Mouse (Mus musculus) T-helper 1 cell (primary cell): Measurements from ENCODE around the gene Mapk9.

ENCODE experiments used
- in situ Hi-C: fragments of 300-600 bp; cut with MboI, MseI; formaldehyde crosslinking; loops from one replicate; pipeline ENCODE4 v1.15.1; 2025; ENCODE audit warnings: high pct_unique_total_duplicates

The Mapk9 gene

DNA sequence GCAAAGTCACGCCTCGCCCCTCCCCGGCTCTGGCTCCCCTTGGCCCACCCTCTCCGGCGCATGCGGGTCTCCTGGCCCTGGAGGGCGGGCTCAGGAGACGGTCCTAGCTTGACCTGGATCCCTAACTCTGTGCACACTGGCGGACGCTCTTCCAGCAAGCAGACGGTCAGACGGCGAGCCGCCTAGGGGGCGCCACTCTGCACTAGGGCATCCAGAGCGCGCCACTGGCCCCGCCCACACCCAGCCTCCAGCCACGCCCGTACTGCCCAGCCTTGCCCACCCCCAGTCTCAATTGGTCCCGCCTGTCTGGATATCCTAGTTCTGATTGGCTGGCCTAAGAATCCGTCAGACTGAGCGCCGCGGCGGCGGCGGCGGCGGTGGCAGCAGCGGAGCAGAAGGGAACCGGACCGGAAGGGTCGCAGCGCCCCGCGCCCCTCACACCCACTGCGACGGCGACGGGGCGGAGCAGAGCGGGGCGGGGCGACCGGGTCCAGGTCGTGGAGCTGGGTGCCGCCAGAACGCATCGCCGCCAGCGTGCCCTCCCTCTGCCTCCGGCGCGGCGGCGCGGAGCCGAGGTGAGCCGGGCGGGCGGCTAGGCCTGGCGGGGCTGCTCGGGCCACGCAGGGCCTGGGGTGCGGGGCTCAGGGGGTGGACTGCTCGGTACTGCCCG lies at the start of gene Mapk9:
Mapk9 (plus strand) TSS at position 351 of the 670 bp plus-strand sequence.
- in situ Hi-C loops: no loop called here

DNA sequence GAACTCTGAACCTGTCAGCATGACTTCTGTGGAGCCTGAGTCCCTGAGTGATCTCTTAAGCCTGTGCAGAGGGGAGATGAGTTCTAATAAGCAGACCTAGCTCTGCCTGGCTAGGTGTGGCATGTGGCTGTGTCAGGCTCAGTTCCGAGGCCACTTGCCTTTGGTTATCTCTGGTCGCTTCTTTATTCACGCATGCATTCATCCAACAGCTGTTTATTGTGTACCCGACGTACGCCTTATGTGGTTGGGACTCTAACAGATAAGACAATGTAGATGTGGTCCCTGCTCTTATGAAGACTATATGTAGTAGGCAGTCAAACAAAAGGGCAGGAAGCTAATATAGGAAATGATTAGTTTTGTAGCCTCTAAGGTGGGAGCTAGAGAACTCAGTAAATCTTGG lies 47.6 kb upstream of the Mapk9 start:
- in situ Hi-C loops: no loop called here

DNA sequence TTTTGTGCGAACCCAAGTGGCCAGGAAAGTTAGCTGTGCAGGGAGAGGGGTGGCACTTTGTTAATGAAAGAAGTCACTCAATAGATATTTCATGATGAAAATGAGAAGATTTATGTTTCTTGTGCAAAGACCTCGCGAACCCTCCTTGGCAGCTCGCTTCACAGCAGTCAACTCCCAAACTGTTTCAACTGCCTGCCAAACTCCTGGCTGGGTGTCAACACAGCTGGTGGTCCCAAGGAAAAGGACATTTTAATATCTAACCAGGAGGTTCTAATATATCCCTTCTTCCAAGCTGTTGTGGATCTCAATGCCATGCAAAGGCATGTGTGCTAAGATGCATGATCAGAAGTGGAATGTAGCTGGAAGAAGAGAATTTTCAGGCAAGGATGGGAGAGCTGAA lies 45.0 kb upstream of the Mapk9 start:
- in situ Hi-C loops: loop anchor here (25.0 kb wide), 1 partner anchor 1761 kb away; no protein-coding TSS in a partner anchor

DNA sequence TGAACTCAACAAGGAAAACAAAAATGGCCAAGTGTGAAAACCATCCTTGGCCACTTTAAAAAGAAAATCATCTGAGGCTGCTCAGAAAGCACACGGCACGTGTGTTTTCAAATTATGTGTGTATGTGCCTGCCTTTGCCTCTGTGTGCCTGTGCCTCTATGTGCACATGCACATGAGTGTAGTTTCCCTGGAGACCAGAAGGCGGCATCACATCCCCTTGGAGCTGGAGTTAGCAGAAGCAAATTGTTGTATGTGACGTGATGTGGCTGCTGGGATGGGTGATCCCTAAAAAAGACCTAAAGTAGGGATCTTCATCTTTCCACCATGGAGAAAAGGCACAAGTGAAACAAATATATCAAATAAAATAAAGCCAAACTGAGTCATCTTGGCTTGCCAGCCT lies 42.8 kb upstream of the Mapk9 start:
- in situ Hi-C loops: loop anchor here (25.0 kb wide), 1 partner anchor 1758 kb away; no protein-coding TSS in a partner anchor

DNA sequence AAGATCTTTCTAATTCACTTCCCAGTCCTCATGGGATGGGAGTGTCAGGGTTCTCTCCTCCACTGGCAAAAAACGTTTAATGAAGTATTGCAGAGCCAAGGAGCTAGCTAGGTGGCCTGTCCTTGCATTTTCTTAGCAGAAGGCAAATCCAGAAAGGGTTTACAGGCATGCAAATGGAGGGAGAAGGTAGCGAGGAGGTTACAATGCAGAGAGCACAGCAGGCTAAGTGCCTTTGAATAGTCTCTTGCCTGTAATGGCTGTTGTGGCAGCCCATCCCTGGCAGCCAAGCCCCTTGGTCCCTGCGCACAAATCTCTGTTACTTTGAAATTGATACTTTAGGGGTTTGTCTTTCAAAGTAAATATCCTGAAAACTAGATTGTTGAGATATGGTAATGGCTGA lies 40.3 kb upstream of the Mapk9 start:
- in situ Hi-C loops: loop anchor here (25.0 kb wide), 1 partner anchor 1756 kb away; no protein-coding TSS in a partner anchor

DNA sequence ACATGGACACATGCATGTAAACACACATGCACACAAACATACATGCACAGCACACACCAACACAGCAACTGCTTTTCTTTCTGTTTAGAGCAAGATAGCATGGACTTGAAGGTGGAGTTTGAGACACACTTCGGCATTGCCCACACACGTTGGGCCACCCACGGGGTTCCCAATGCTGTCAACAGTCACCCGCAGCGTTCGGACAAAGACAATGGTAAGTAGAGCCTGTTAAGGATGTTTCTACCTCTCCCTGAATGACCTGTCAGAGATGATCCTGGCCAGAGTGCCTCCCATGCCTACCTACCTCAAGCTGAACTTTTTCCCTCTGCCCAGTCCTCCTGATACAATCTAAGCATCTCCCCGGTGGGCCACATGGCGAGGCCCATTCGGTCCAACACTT lies 37.6 kb upstream of the Mapk9 start:
- in situ Hi-C loops: loop anchor here (25.0 kb wide), 1 partner anchor 1753 kb away; no protein-coding TSS in a partner anchor

DNA sequence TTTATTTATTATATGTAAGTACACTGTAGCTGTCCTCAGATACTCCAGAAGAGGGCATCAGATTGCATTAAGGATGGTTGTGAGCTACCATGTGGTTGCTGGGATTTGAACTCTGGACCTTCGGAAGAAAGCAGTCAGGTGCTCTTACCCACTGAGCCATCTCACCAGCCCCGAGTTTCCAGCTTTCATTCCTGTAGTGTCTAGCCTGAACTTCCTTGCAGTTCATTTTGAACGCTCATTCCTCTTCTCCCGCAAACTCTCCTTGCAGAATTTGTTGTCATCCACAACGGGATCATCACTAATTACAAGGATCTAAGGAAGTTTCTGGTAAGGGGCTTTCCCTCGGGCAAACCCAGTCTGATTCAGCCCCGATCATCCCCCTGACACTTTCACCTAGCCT lies 35.9 kb upstream of the Mapk9 start:
- in situ Hi-C loops: loop anchor here (25.0 kb wide), 1 partner anchor 1752 kb away; no protein-coding TSS in a partner anchor

DNA sequence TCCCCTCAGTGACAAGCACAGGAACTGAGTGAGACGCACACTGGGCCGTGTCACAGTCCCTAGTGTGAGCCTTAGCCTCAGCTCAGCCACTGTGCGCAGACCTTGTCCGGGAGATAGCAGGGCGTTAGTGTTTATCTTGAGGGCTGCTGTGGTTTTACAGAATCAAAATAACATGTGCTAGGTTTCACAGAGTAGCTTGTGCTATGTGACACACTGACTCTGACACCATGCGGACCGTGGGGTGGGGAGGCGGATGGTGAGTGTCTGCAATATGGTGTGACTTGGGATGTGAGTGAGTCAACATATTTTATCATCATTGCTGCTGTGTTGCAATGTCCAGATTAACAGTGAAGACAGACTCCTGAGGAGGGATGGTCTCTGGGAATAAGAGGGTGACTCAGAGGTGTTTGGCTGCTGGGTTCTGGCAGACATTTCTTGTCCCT lies 35.4 kb upstream of the Mapk9 start:
- in situ Hi-C loops: loop anchor here (25.0 kb wide), 1 partner anchor 1751 kb away; no protein-coding TSS in a partner anchor

DNA sequence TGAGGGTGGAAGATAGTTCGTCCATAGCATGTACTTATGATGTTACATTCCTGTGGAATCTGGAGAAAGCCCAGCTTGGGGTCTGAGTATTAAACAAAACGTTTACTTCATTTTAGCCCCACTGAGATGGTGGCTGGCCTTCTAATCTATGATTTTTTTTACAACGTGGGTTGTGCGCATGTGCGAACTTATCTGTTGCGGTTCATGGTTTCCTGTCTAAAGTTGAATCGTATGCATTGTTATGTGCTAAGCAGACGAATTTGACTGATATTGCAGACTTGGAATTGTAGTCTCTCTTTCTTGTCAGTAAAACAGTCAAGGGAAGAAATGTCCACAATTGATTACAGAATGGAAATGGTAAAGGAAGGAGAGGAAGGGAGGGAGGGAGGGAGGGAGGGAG lies 34.7 kb upstream of the Mapk9 start:
- in situ Hi-C loops: loop anchor here (25.0 kb wide), 1 partner anchor 1750 kb away; no protein-coding TSS in a partner anchor

DNA sequence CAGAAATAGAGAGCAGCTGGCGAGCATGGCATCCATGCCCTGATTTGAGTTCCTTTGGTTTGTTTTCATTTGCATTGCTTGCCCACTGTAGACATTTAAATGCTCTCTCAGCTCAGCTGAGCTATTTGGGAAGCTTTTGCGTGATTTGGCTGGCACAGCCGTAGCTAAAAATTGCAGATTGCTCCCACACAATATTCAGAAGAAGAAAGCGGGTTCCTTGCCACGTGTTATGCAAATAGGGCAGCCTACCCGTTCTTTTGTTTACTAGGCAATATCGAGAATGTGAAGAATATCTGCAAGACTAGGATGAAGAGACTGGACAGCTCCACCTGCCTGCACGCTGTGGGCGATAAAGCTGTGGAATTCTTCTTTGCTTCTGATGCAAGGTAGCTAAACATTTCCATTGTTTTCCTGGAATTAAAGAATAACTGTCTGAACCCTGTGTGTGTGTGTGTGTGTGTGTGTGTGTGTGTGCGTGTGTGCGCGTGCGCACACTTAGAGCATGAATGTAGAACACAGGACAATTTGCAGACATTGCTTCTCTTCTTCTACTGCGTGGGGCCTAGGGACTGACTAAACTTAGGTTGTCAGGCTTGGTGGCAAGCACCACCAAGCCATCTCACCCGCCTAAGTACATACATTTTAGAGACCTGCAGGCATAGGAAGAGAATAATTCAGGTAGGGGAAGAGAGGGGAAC lies 27.5 kb upstream of the Mapk9 start:
- in situ Hi-C loops: loop anchor here (25.0 kb wide), 1 partner anchor 1743 kb away; no protein-coding TSS in a partner anchor

DNA sequence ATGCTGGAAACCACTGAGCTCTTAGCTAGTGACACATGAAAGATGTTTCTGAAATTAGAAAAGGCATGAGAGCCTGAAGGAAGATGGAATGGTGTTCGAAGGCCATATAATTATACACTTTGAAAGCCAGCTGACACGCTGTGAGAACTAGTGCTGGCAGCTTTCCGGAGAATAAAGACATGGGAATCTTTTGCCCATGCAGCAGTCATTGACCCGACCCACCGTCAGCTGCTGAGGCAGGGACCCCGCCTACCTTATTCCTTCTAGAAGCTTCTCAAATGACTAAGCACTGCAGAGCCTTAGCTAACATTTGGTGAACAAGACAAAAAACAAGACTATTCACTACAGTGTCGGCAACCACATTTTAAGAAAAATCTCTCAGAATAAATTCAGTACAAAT lies 26.9 kb upstream of the Mapk9 start:
- in situ Hi-C loops: loop anchor here (25.0 kb wide), 1 partner anchor 1743 kb away; no protein-coding TSS in a partner anchor

DNA sequence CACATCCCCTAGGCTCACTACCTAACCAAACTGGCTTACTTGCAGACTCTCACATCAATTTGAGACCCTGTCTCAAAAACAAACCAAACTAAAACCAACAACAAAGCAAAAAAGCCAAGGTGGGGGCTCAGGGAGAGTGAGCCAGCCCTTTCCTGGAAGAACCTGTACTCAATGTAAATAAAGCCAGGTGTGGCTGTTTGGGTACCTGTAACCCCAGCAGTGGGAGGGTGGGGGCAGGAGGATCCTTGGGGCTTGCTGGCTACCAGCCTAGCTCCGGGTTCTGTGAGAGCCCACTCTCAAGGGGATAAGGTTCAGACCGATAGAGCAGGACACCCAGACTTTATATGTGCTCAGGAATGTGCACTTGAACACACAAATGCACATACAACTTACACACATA lies 25.6 kb upstream of the Mapk9 start:
- in situ Hi-C loops: loop anchor here (25.0 kb wide), 1 partner anchor 1741 kb away; no protein-coding TSS in a partner anchor

DNA sequence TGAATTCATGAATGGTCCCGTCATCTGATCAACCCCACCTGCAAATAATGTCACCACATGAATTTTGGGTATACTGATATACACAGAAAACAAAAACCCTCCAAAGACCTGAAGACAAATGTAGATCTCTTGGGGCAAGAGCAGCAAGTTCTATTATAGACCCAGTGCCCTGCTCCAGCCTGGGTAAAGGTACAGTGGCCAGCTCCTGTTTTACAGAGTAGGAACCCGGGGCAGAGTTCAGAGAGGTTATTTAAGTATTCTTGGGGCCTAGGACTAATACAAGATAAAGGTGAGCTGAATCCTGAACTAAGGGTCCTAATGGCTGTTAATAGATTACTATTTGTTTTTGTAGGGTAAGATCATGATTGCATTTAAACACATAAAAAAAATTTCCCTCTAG lies 25.0 kb upstream of the Mapk9 start:
- in situ Hi-C loops: loop anchor here (25.0 kb wide), 1 partner anchor 1741 kb away; no protein-coding TSS in a partner anchor

DNA sequence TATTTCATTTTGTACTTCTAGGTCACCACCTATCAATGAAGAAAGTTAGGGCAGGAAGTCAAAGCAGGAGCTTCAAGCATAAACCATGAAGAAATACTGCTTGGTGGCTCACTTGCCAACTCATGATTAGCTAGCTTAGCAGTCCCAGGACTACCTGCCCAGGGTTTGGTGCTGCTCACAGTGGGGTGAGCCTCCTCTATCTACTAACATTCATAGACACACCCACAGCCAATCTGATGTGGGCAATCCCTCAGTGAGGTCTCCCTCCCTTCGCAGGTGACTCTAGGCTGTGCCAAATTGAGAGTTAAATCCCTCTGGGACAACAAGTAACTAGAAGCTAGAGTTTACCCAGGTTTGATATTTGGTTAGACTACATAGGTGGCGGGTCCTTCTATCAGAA lies 24.2 kb upstream of the Mapk9 start:
- in situ Hi-C loops: loop anchor here (25.0 kb wide), 1 partner anchor 1740 kb away; no protein-coding TSS in a partner anchor

DNA sequence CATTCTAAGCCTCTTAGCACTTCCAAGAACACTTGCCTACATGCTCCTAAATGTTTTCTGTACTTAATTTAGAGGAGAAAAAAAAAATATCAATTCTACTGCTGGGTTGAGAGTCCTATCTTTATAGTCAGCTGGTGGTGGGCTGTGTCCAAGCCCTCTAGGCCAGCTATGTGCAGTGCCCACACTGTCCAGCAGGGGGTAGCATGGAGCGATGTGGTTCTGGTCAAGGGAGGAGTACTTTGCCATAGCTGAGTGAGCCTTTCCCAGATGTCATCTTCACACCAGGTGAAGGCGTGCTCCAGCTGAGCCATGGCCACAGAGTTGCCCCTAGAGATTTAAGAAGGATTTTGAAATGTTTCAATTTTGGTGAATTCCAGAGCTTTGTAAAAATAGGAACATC lies 21.7 kb upstream of the Mapk9 start:
- in situ Hi-C loops: loop anchor here (25.0 kb wide), 1 partner anchor 1737 kb away; no protein-coding TSS in a partner anchor

DNA sequence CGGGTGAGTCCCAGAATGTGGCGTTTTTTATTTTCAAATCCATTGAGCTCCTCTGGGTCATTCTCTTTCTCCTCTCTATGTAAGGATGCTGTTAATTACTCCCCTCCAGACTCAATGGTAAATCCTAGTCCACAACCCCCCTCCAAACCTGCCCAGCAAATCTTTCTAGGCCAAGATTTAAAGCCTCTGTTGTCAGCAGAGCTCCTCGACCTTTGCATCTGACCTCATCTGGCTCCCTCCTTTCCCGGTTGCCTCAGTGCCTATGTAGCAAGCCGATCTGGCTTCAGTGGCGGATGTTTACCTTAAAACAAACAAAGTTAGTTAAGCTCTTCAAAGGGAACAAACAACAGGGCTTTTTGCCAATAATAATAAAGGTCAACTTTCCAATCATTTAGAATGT lies 19.3 kb upstream of the Mapk9 start:
- in situ Hi-C loops: no loop called here

DNA sequence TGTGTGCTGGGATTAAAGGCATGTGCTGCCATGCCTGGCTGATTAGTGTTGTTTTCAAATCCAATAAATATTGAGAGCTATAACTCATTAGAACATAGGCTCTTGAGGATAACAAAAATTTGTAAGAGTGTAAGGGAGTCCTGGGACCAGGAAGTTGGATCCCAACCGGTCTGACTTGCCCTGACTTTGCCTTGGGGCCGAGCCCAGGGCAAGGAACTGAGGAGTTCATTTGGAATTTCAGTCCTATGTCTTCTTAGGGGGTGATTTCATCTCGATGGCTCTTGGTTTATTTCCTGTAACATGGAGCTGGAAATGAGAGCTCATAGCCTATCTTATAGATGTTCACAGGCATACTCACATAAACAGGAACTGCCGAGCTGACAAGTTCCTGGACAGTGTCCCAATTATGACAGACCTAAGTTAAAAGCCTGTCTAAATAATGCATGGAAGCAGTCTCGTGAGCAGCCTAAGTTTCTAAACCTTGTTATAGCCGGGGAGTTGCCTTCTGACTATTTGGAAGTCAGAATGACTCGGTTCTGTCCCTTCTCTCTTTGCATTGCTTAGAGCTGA lies 17.3 kb upstream of the Mapk9 start:
- in situ Hi-C loops: no loop called here

DNA sequence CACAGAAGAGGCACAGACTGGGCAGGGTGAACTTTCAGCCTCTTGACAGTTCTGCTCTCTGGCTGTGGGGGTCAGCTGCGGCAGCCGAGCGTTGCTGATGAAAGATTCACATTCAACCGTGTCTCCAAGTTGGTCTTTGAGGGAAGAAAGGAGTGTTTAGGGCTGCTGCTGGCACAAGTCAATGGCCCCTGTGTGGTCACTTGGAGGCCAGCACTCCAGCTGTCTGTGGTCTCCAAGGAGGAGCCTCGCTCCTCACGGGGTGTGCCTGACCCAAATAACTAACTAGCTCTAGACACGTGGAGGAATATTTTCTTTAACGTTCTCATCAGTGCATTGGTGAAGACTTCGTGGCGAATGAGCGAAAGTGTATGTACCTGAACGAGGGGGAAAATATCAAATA lies 14.6 kb upstream of the Mapk9 start:
- in situ Hi-C loops: no loop called here

DNA sequence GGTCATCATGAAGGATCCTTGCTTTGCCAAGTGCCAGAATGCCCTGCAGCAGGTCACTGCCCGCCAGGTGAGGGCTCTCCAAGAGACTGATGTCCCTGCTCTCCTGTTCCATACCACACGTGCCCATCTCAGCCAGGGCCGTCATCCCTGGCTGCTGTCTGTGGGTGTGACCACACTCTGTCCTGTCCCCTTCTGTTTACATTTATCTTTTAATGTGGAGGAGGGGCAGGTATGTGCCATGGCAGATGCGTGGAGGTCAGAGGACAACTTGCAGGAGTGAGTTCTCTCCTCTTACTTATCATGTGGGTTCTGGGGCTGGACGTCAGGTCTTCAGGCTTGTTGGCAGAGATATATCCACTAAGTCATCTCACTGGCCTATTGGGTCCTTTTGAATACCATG lies 13.6 kb upstream of the Mapk9 start:
- in situ Hi-C loops: no loop called here

DNA sequence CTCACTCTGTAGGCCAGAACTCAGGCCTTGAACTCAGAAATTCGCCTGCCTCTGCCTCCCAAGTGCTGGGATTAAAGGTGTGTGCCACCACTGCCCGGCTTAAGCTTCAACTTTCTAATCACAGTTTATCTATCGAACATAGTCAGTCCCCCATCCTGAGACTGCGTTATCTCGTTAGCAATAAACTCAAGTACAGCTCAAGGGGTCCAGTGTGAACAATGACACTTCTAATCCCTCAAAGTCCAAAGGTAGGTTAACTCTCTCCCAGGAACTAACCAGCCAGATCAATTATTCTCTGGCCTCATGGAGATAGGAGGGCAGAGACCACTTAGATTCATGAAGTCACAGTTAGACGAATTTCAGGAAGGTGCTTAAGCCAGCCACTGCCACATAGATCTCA lies 12.3 kb upstream of the Mapk9 start:
- in situ Hi-C loops: no loop called here

DNA sequence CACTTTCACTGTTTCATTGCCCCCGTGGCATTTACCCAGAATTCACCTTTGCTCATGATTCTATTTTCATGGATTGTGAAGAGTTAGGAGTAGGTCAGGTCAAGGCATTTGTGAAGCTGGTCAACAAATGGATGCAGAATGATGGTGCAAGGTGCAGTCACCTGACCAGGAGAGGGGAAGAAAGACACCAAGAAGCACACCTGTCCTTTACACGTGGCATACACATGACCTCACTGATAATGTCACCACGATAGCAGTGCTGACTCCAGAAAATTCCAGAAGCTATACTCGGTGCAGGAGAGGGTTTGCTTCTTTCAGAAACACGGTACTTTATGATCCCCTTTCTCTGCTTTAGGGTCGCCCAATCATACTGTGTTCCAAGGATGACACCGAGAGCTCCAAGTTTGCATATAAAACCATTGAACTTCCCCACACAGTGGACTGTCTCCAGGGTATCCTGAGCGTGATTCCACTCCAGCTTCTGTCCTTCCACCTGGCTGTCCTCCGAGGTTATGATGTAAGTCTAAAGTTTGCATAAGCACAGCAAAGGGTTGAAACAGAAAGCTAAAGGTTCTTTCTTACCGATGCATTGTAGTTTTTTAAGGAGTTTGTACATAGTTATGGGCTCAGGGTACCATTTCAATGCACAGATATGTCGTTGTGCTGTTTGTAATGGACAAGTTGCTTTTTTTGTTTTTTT lies 11.1 kb upstream of the Mapk9 start:
- in situ Hi-C loops: no loop called here
